Mouse (Mus musculus) midbrain, embryonic 14.5 days (tissue): Measurements from ENCODE around the gene Lpin2. TPM values are rescaled to one million over a fixed set of nuclear protein-coding genes. Genes with fewer than 3 reads are reported as not detected.

Source experiments
- ATAC-seq: fragments of 200-750 bp; cut with Nextera tagmentation; 2 replicates; pipeline ENCODE4 v1.8.0; 2017; ENCODE audit warnings: moderate number of reproducible peaks, moderate library complexity; ENCODE audit not compliant: low FRiP score, low TSS enrichment
- DNase-seq: peaks from one replicate; pipeline ENCODE4 v3.0.0-alpha.2; 2015
- H3K27ac ChIP-seq: fragments of 300-500 bp; sonication (generic); replicated peaks from 2 replicates; pipeline ENCODE4 v1.5.1; 2014; ENCODE audit warnings: mild to moderate bottlenecking, low read depth, low read length, moderate library complexity
- H3K27me3 ChIP-seq: fragments of 300-500 bp; sonication (generic); 2 replicates; pipeline ENCODE4 v1.6.1; 2014; ENCODE audit warnings: low read length, control low read depth, mixed read lengths; ENCODE audit not compliant: control insufficient read depth, insufficient read depth
- H3K36me3 ChIP-seq: fragments of 300-500 bp; sonication (generic); 2 replicates; pipeline ENCODE4 v1.6.1; 2014; ENCODE audit warnings: low read length, control low read depth; ENCODE audit not compliant: control insufficient read depth, insufficient read depth
- H3K4me1 ChIP-seq: fragments of 300-500 bp; sonication (generic); 2 replicates; pipeline ENCODE4 v1.6.1; 2014; ENCODE audit warnings: mild to moderate bottlenecking, antibody characterized with exemption, low read length, control low read depth; ENCODE audit not compliant: control insufficient read depth, insufficient read depth
- H3K4me2 ChIP-seq: fragments of 300-500 bp; sonication (generic); 2 replicates; pipeline ENCODE4 v1.6.1; 2014; ENCODE audit warnings: mild to moderate bottlenecking, low read length, moderate library complexity
- H3K4me3 ChIP-seq: fragments of 300-500 bp; sonication (generic); replicated peaks from 2 replicates; pipeline ENCODE4 v1.5.1; 2014; ENCODE audit warnings: low read depth, low read length
- H3K9ac ChIP-seq: fragments of 300-500 bp; sonication (generic); replicated peaks from 2 replicates; pipeline ENCODE4 v1.6.1; 2014; ENCODE audit warnings: mild to moderate bottlenecking, low read length, moderate library complexity
- H3K9me3 ChIP-seq: fragments of 300-500 bp; sonication (generic); 2 replicates; pipeline ENCODE4 v1.6.1; 2016; ENCODE audit warnings: low read length, control low read depth, mixed read lengths; ENCODE audit not compliant: control insufficient read depth
- WGBS: fragments of 180-500 bp; shearing (Covaris S2); extraction: QIAGEN DNeasy Blood & Tissue Kit; methylation state at CpG from one replicate; pipeline ENCODE4 v1.1.7; 2014; 5-methylcytosine and 5-hydroxymethylcytosine counted together
- polyA plus RNA-seq: library from polyadenylated mRNA; unstranded; fragments of >200 nt; fragmentation: Nextera tagmentation; extraction: Ambion mirVana; gene quantifications from 2 replicates; pipeline ENCODE4 v1.2.1, GENCODE M21; 2014

The Lpin2 gene
- polyA plus RNA-seq, 1 experiment from 2014 or later: 42.9 TPM

- WGBS: 89% methylated on average over 11 of the region's 11 CpGs
- Histone ChIP-seq H3K27me3 (no peaks in the 10 kb centered on the region), H3K4me3 (no peak overlapping the region), H3K4me1 (peaks cover 9% of the 10 kb centered on the region), H3K9ac (no peak overlapping the region), H3K27ac (no peak overlapping the region), H3K4me2 (no peak overlapping the region), H3K9me3 (no peaks in the 10 kb centered on the region), H3K36me3 (no peaks in the 10 kb centered on the region)
- no peak for ATAC-seq
- no peak for DNase-seq
Observed at GRCm38 (mm10) chr17:71179551-71180309, 2.6 kb upstream of the Lpin2 start.

- no peak for ATAC-seq
- Histone ChIP-seq H3K9ac (no peak overlapping the region), H3K36me3 (no peaks in the 10 kb centered on the region), H3K4me2 (no peak overlapping the region), H3K4me1 (peaks cover 18% of the 10 kb centered on the region), H3K4me3 (no peak overlapping the region), H3K27ac (no peak overlapping the region), H3K27me3 (no peaks in the 10 kb centered on the region), H3K9me3 (no peaks in the 10 kb centered on the region)
- DNase-seq: no peak
- 96% methylated on average over 4 of the region's 4 CpGs for WGBS
Observed at GRCm38 (mm10) chr17:71180601-71181000, 1.8 kb upstream of the Lpin2 start.

GRCm38 (mm10) chr17:71182871-71183656 is 704 bp downstream of the Lpin2 start:
- Histone ChIP-seq H3K9me3 (no peaks in the 10 kb centered on the region), H3K4me3 (peak overlapping the region; percentile 83), H3K27ac (peak overlapping the region; percentile 92), H3K27me3 (no peaks in the 10 kb centered on the region), H3K4me1 (peaks cover 19% of the 10 kb centered on the region), H3K4me2 (peak overlapping the region; percentile 90), H3K9ac (peak overlapping the region; percentile 82), H3K36me3 (no peaks in the 10 kb centered on the region)
- under 1% methylated on average over 67 of the region's 71 CpGs for WGBS
- DNase-seq (peak; percentile 95), ATAC-seq (peak; percentile 95)

GRCm38 (mm10) chr17:71183657-71184261 is 1.4 kb downstream of the Lpin2 start:
- Histone ChIP-seq H3K27ac (peak overlapping the region; percentile 92), H3K9me3 (no peaks in the 10 kb centered on the region), H3K4me1 (peaks cover 19% of the 10 kb centered on the region), H3K9ac (peak overlapping the region; percentile 82), H3K4me3 (peak overlapping the region; percentile 83), H3K36me3 (no peaks in the 10 kb centered on the region), H3K4me2 (peak overlapping the region; percentile 90), H3K27me3 (no peaks in the 10 kb centered on the region)
- no peak; the same call in 1 of the 2 replicates for ATAC-seq
- WGBS: under 1% methylated on average over 64 of the region's 79 CpGs
- no peak for DNase-seq

- no peaks in the 10 kb centered on the region for H3K9me3 ChIP-seq
- ATAC-seq (no peak), DNase-seq (peak; percentile 56)
- no peaks in the 10 kb centered on the region for H3K36me3 ChIP-seq
- H3K27me3 ChIP-seq: no peaks in the 10 kb centered on the region
- H3K4me2 ChIP-seq: peak overlapping the region; percentile 90
- peak overlapping the region; percentile 83 for H3K4me3 ChIP-seq
- 7% methylated on average over 22 of the region's 22 CpGs for WGBS
- H3K27ac ChIP-seq: peak overlapping the region; percentile 92
- peaks cover 19% of the 10 kb centered on the region for H3K4me1 ChIP-seq
- H3K9ac ChIP-seq: peak overlapping the region; percentile 82
Observed at GRCm38 (mm10) chr17:71184356-71185111, 2.2 kb downstream of the Lpin2 start.

GRCm38 (mm10) chr17:71185368-71185767 is 3.0 kb downstream of the Lpin2 start:
- peak overlapping the region; percentile 83 for H3K4me3 ChIP-seq
- H3K9ac ChIP-seq: no peak overlapping the region
- no peak for ATAC-seq
- H3K4me1 ChIP-seq: peaks cover 19% of the 10 kb centered on the region
- H3K27me3 ChIP-seq: no peaks in the 10 kb centered on the region
- H3K36me3 ChIP-seq: no peaks in the 10 kb centered on the region
- H3K27ac ChIP-seq: no peak overlapping the region
- no peaks in the 10 kb centered on the region for H3K9me3 ChIP-seq
- peak overlapping the region; percentile 90 for H3K4me2 ChIP-seq
- DNase-seq: no peak
- WGBS: 62% methylated on average over 1 of the region's 1 CpGs

- ATAC-seq (no peak), DNase-seq (no peak)
- Histone ChIP-seq H3K4me1 (peaks cover 1% of the 10 kb centered on the region; the same call in 1 of the 2 replicates), H3K27ac (no peak overlapping the region), H3K9ac (no peak overlapping the region), H3K9me3 (no peaks in the 10 kb centered on the region), H3K36me3 (no peaks in the 10 kb centered on the region), H3K27me3 (no peaks in the 10 kb centered on the region), H3K4me3 (no peak overlapping the region), H3K4me2 (no peak overlapping the region)
- WGBS: 93% methylated on average over 7 of the region's 7 CpGs
Observed at GRCm38 (mm10) chr17:71190589-71190988, 8.2 kb downstream of the Lpin2 start.

GRCm38 (mm10) chr17:71191063-71191462 is 8.7 kb downstream of the Lpin2 start:
- H3K4me1 ChIP-seq: no peaks in the 10 kb centered on the region
- DNase-seq (no peak), ATAC-seq (no peak)
- H3K9me3 ChIP-seq: no peaks in the 10 kb centered on the region
- WGBS: 93% methylated on average over 2 of the region's 2 CpGs
- H3K27me3 ChIP-seq: no peaks in the 10 kb centered on the region
- no peak overlapping the region for H3K4me2 ChIP-seq
- H3K9ac ChIP-seq: no peak overlapping the region
- no peaks in the 10 kb centered on the region for H3K36me3 ChIP-seq
- H3K27ac ChIP-seq: no peak overlapping the region
- H3K4me3 ChIP-seq: no peak overlapping the region
